Mouse (Mus musculus) liver, embryonic 11.5 days (tissue): ENCODE measurements around the gene Spag17. TPM values are rescaled to one million over a fixed set of nuclear protein-coding genes. Genes with fewer than 3 reads are reported as not detected.

Source experiments
- ATAC-seq: fragments of 200-750 bp; cut with Nextera tagmentation; replicated peaks from 2 replicates; pipeline ENCODE4 v1.8.0; 2017; ENCODE audit warnings: moderate number of reproducible peaks, mild to moderate bottlenecking, moderate TSS enrichment, moderate library complexity; ENCODE audit not compliant: low FRiP score
- DNase-seq: peaks from one replicate; pipeline ENCODE4 v3.0.0-alpha.2; 2017; ENCODE audit warnings: low spot score
- H3K27ac ChIP-seq: fragments of 300-500 bp; sonication (generic); 2 replicates; pipeline ENCODE4 v1.5.1; 2014; ENCODE audit warnings: mild to moderate bottlenecking, low read depth, low read length, control low read depth
- H3K27me3 ChIP-seq: fragments of 300-500 bp; sonication (generic); replicated peaks from 2 replicates; pipeline ENCODE4 v1.6.1; 2014; ENCODE audit warnings: low read length, mixed read lengths; ENCODE audit not compliant: control insufficient read depth, insufficient read depth
- H3K36me3 ChIP-seq: fragments of 300-500 bp; sonication (generic); 2 replicates; pipeline ENCODE4 v1.6.1; 2014; ENCODE audit warnings: mild to moderate bottlenecking, low read length, moderate library complexity, mixed read lengths; ENCODE audit not compliant: control insufficient read depth, insufficient read depth
- H3K4me1 ChIP-seq: fragments of 300-500 bp; sonication (generic); replicated peaks from 2 replicates; pipeline ENCODE4 v1.6.1; 2014; ENCODE audit warnings: low read length, mixed read lengths; ENCODE audit not compliant: control insufficient read depth, insufficient read depth
- H3K4me2 ChIP-seq: fragments of 300-500 bp; sonication (generic); 2 replicates; pipeline ENCODE4 v1.6.1; 2014; ENCODE audit warnings: mild to moderate bottlenecking, control low read depth, moderate library complexity
- H3K4me3 ChIP-seq: fragments of 300-500 bp; sonication (generic); 2 replicates; pipeline ENCODE4 v1.5.1; 2014; ENCODE audit warnings: low read depth, low read length, control low read depth
- H3K9ac ChIP-seq: fragments of 300-500 bp; sonication (generic); 2 replicates; pipeline ENCODE4 v1.6.1; 2014; ENCODE audit warnings: low read depth, low read length, control low read depth
- H3K9me3 ChIP-seq: fragments of 300-500 bp; sonication (generic); 2 replicates; pipeline ENCODE4 v1.6.1; 2016; ENCODE audit warnings: low read length, inconsistent platforms, mixed read lengths; ENCODE audit not compliant: control insufficient read depth
- WGBS: fragments of 180-500 bp; shearing (Covaris S2); extraction: QIAGEN DNeasy Blood & Tissue Kit; methylation state at CpG from one replicate; pipeline ENCODE4 v1.1.7; 2014; 5-methylcytosine and 5-hydroxymethylcytosine counted together
- polyA plus RNA-seq: library from polyadenylated mRNA; unstranded; fragments of >200 nt; fragmentation: Nextera tagmentation; extraction: Ambion mirVana; gene quantifications from 2 replicates; pipeline ENCODE4 v1.2.1, GENCODE M21; 2014

The Spag17 gene
- polyA plus RNA-seq, 1 experiment from 2014 or later, result not detected

- H3K9me3 ChIP-seq, result no peaks in the 10 kb centered on the region
- H3K27me3 ChIP-seq, result no peaks in the 10 kb centered on the region
- H3K27ac ChIP-seq, result no peak overlapping the region
- no peak overlapping the region for H3K4me3 ChIP-seq
- ATAC-seq (no peak), DNase-seq (no peak)
- WGBS, result 82% methylated on average over 2 of the region's 2 CpGs
- H3K4me1 ChIP-seq, result peaks cover 4% of the 10 kb centered on the region; the same call in 1 of the 2 replicates
- H3K9ac ChIP-seq, result no peak overlapping the region
- H3K36me3 ChIP-seq, result peaks cover 13% of the 10 kb centered on the region
- H3K4me2 ChIP-seq, result peak overlapping the region; percentile 80
Measured at GRCm38 (mm10) chr3:100163556-100163955, 278.4 kb downstream of the Spag17 start.

GRCm38 (mm10) chr3:100164991-100165390 lies 279.8 kb downstream of the Spag17 start:
- Histone ChIP-seq H3K9ac (no peak overlapping the region), H3K27ac (no peak overlapping the region), H3K4me1 (peaks cover 4% of the 10 kb centered on the region; the same call in 1 of the 2 replicates), H3K4me2 (no peak overlapping the region), H3K9me3 (no peaks in the 10 kb centered on the region), H3K36me3 (peaks cover 4% of the 10 kb centered on the region; the same call in 1 of the 2 replicates), H3K27me3 (no peaks in the 10 kb centered on the region), H3K4me3 (no peak overlapping the region)
- DNase-seq, result no peak
- ATAC-seq, result no peak

DNA sequence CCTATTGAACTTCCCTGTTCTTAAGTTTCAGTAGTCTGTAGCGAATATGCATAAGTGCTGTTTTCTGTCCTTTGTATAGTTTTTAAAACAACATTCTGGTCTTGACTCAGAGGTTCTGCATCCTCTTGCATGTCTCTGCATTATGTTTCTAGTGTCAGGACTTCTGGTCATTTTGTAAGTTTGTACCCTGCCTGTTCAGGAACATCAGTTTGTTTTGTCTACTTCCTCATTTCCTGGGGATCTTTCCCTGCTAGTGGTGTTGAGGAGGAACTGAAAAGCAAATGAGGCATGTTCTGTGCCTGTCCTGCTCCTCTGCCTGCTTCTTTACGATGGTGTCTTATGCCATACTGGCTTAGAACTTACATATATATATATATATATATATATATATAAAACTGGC lies 290.8 kb downstream of the Spag17 start:
- Histone ChIP-seq H3K9me3 (no peaks in the 10 kb centered on the region), H3K27ac (no peak overlapping the region), H3K4me3 (no peak overlapping the region), H3K4me1 (no peaks in the 10 kb centered on the region), H3K27me3 (no peaks in the 10 kb centered on the region), H3K9ac (no peak overlapping the region), H3K4me2 (no peak overlapping the region), H3K36me3 (peaks cover 15% of the 10 kb centered on the region)
- ATAC-seq, result no peak
- WGBS, result 77% methylated on average over 2 of the region's 2 CpGs
- no peak for DNase-seq

DNA sequence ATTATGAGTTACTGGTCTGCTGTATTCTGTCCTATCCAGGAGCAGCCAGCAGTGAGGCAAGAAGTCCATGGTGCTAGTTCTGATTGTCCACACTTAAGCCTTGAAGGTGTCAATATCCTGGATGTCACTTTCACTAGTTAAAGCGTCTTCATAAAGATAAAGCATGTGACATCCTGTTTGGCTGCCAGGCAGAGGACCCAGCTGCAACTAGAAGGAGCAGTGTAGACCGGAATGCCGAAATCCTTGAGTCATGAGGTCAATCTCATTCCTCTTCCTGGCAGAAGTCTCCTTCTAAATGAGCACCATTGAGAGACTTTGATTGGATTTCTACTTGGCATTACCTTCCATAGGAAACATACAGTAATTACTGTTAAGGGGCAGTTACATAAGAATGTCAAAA lies 295.3 kb downstream of the Spag17 start:
- no peak for DNase-seq
- no peak overlapping the region for H3K4me3 ChIP-seq
- H3K9me3 ChIP-seq, result no peaks in the 10 kb centered on the region
- H3K4me2 ChIP-seq, result no peak overlapping the region
- H3K9ac ChIP-seq, result no peak overlapping the region
- 76% methylated on average over 3 of the region's 3 CpGs for WGBS
- H3K4me1 ChIP-seq, result no peaks in the 10 kb centered on the region
- H3K27ac ChIP-seq, result no peak overlapping the region
- no peak for ATAC-seq
- no peaks in the 10 kb centered on the region for H3K27me3 ChIP-seq
- peaks cover 13% of the 10 kb centered on the region for H3K36me3 ChIP-seq

DNA sequence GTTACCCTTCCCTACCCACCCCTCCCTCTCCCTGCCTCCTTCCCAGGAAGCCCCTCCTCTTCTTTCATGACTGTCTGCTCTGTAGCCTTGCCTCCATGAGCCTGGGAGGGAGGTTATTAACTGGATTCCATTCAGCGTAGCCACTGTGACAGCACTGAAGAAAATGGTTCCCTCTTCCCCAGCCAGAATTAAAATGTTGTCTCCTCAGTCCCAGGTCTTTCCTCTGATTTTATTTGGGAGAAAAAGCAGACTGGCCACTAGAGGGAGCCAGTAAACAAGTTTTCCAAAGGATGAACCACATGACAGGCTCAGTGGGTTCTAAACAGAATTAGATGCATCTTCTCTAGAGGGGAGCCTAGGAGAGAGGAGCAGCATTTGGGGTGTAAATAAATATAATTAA lies 304.2 kb downstream of the Spag17 start:
- no peak overlapping the region for H3K27ac ChIP-seq
- ATAC-seq, result no peak; the same call in 1 of the 2 replicates
- peaks cover 3% of the 10 kb centered on the region; the same call in 1 of the 2 replicates for H3K36me3 ChIP-seq
- H3K9me3 ChIP-seq, result no peaks in the 10 kb centered on the region
- no peak overlapping the region for H3K4me3 ChIP-seq
- H3K4me1 ChIP-seq, result no peaks in the 10 kb centered on the region
- WGBS, result 50% methylated on average over 1 of the region's 1 CpGs
- DNase-seq, result peak; percentile 42
- no peak overlapping the region for H3K4me2 ChIP-seq
- no peaks in the 10 kb centered on the region for H3K27me3 ChIP-seq
- H3K9ac ChIP-seq, result no peak overlapping the region

- Histone ChIP-seq H3K9ac (no peak overlapping the region), H3K27me3 (no peaks in the 10 kb centered on the region), H3K36me3 (peaks cover 3% of the 10 kb centered on the region; the same call in 1 of the 2 replicates), H3K27ac (no peak overlapping the region), H3K4me3 (no peak overlapping the region), H3K4me1 (no peaks in the 10 kb centered on the region), H3K4me2 (no peak overlapping the region), H3K9me3 (no peaks in the 10 kb centered on the region)
- ATAC-seq (no peak), DNase-seq (no peak)
- WGBS, result 83% methylated on average over 11 of the region's 11 CpGs
Measured at GRCm38 (mm10) chr3:100189861-100190260, 304.7 kb downstream of the Spag17 start.
